Mouse (Mus musculus): ENCODE results near the gene Sec61b. TPM values are rescaled to one million over a fixed set of nuclear protein-coding genes. Genes with fewer than 3 reads are reported as not detected.

Gene Sec61b
- polyA plus RNA-seq, 1 experiment from 2014 or later: 313 TPM

GRCm38 (mm10) chr4:47474730-47475643 is 529 bp downstream of the Sec61b start:
- ATAC-seq: no peak; the same call in 1 of the 2 replicates
- WGBS: 13% methylated on average over 31 of the region's 31 CpGs
- no peak for DNase-seq (ENCODE audit: low spot score)
- Histone ChIP-seq H3K4me3 (ENCODE audit: low read depth, low read length) (peak overlapping the region; percentile 68), H3K4me2 (ENCODE audit: low read length) (peak overlapping the region; percentile 54), H3K27ac (ENCODE audit: low read depth, low read length) (peak overlapping the region; percentile 97), H3K9ac (ENCODE audit: low read length) (peak overlapping the region; percentile 83), H3K27me3 (replicated peaks; ENCODE audit: control insufficient read depth, insufficient read depth, low read length) (no peaks in the 10 kb centered on the region), H3K36me3 (ENCODE audit: control insufficient read depth, insufficient read depth, low read length) (peaks cover 58% of the 10 kb centered on the region), H3K4me1 (ENCODE audit: control insufficient read depth, insufficient read depth, low read length) (peaks cover 14% of the 10 kb centered on the region), H3K9me3 (replicated peaks; ENCODE audit: control insufficient read depth, low read length) (no peaks in the 10 kb centered on the region)

DNA sequence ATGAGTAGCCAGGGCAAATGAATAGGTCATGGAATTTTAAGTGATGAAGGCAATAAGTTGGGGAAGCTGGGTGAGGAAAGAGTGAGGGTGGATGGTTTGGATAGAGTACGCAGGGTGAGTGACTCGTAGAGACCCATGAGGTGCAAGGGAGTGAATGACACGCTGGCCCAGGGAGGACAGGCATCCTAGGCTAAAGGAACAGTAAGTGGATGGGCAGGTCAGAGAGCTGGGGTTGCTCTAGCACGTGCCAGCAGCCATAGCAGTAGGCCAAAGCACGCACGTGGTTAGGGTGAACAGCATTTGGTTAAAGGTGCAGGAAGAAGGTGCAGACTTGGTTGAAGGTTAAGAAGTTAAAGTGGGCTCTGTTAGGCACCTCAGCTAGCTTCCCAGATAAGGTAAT is 3.1 kb downstream of the Sec61b start:
- Histone ChIP-seq H3K4me1 (ENCODE audit: control insufficient read depth, insufficient read depth, low read length) (peaks cover 14% of the 10 kb centered on the region), H3K9ac (ENCODE audit: low read length) (no peak overlapping the region), H3K27me3 (replicated peaks; ENCODE audit: control insufficient read depth, insufficient read depth, low read length) (no peaks in the 10 kb centered on the region), H3K27ac (ENCODE audit: low read depth, low read length) (no peak overlapping the region), H3K9me3 (replicated peaks; ENCODE audit: control insufficient read depth, low read length) (no peaks in the 10 kb centered on the region), H3K4me3 (ENCODE audit: low read depth, low read length) (no peak overlapping the region), H3K36me3 (ENCODE audit: control insufficient read depth, insufficient read depth, low read length) (peaks cover 59% of the 10 kb centered on the region), H3K4me2 (ENCODE audit: low read length) (no peak overlapping the region)
- ATAC-seq (no peak), DNase-seq (ENCODE audit: low spot score) (no peak)
- 95% methylated on average over 6 of the region's 6 CpGs for WGBS

GRCm38 (mm10) chr4:47480095-47480494 is 5.6 kb downstream of the Sec61b start:
- no peaks in the 10 kb centered on the region for H3K27me3 ChIP-seq (replicated peaks; ENCODE audit: control insufficient read depth, insufficient read depth, low read length)
- peaks cover 73% of the 10 kb centered on the region for H3K36me3 ChIP-seq (ENCODE audit: control insufficient read depth, insufficient read depth, low read length)
- H3K9me3 ChIP-seq (replicated peaks; ENCODE audit: control insufficient read depth, low read length): no peaks in the 10 kb centered on the region
- no peak overlapping the region for H3K4me3 ChIP-seq (ENCODE audit: low read depth, low read length)
- no peak overlapping the region for H3K27ac ChIP-seq (ENCODE audit: low read depth, low read length)
- no peak for DNase-seq (ENCODE audit: low spot score)
- H3K9ac ChIP-seq (ENCODE audit: low read length): no peak overlapping the region
- WGBS: 95% methylated on average over 13 of the region's 13 CpGs
- ATAC-seq: no peak
- H3K4me2 ChIP-seq (ENCODE audit: low read length): no peak overlapping the region
- H3K4me1 ChIP-seq (ENCODE audit: control insufficient read depth, insufficient read depth, low read length): peaks cover 6% of the 10 kb centered on the region

GRCm38 (mm10) chr4:47480576-47480975 is 6.1 kb downstream of the Sec61b start:
- H3K9me3 ChIP-seq (replicated peaks; ENCODE audit: control insufficient read depth, low read length): no peaks in the 10 kb centered on the region
- ATAC-seq (no peak), DNase-seq (ENCODE audit: low spot score) (no peak)
- H3K9ac ChIP-seq (ENCODE audit: low read length): no peak overlapping the region
- no peak overlapping the region for H3K4me3 ChIP-seq (ENCODE audit: low read depth, low read length)
- peaks cover under 1% of the 10 kb centered on the region; the same call in 1 of the 2 replicates for H3K4me1 ChIP-seq (ENCODE audit: control insufficient read depth, insufficient read depth, low read length)
- H3K4me2 ChIP-seq (ENCODE audit: low read length): no peak overlapping the region
- WGBS: 95% methylated on average over 9 of the region's 9 CpGs
- peaks cover 73% of the 10 kb centered on the region for H3K36me3 ChIP-seq (ENCODE audit: control insufficient read depth, insufficient read depth, low read length)
- no peak overlapping the region for H3K27ac ChIP-seq (ENCODE audit: low read depth, low read length)
- H3K27me3 ChIP-seq (replicated peaks; ENCODE audit: control insufficient read depth, insufficient read depth, low read length): no peaks in the 10 kb centered on the region

GRCm38 (mm10) chr4:47491243-47491642 is 16.8 kb downstream of the Sec61b start:
- ATAC-seq (no peak), DNase-seq (ENCODE audit: low spot score) (no peak)
- Histone ChIP-seq H3K4me1 (ENCODE audit: control insufficient read depth, insufficient read depth, low read length) (no peaks in the 10 kb centered on the region), H3K27me3 (replicated peaks; ENCODE audit: control insufficient read depth, insufficient read depth, low read length) (no peaks in the 10 kb centered on the region), H3K9ac (ENCODE audit: low read length) (no peak overlapping the region), H3K36me3 (ENCODE audit: control insufficient read depth, insufficient read depth, low read length) (no peaks in the 10 kb centered on the region), H3K4me2 (ENCODE audit: low read length) (no peak overlapping the region), H3K27ac (ENCODE audit: low read depth, low read length) (no peak overlapping the region), H3K4me3 (ENCODE audit: low read depth, low read length) (no peak overlapping the region), H3K9me3 (replicated peaks; ENCODE audit: control insufficient read depth, low read length) (no peaks in the 10 kb centered on the region)
- WGBS: 88% methylated on average over 6 of the region's 6 CpGs

GRCm38 (mm10) chr4:47492311-47493086 is 18.0 kb downstream of the Sec61b start:
- Histone ChIP-seq H3K27ac (ENCODE audit: low read depth, low read length) (peak overlapping the region; percentile 33), H3K36me3 (ENCODE audit: control insufficient read depth, insufficient read depth, low read length) (no peaks in the 10 kb centered on the region), H3K9me3 (replicated peaks; ENCODE audit: control insufficient read depth, low read length) (no peaks in the 10 kb centered on the region), H3K27me3 (replicated peaks; ENCODE audit: control insufficient read depth, insufficient read depth, low read length) (no peaks in the 10 kb centered on the region), H3K4me1 (ENCODE audit: control insufficient read depth, insufficient read depth, low read length) (no peaks in the 10 kb centered on the region), H3K4me3 (ENCODE audit: low read depth, low read length) (no peak overlapping the region), H3K9ac (ENCODE audit: low read length) (no peak overlapping the region), H3K4me2 (ENCODE audit: low read length) (no peak overlapping the region)
- 56% methylated on average over 12 of the region's 12 CpGs for WGBS
- ATAC-seq (peak; percentile 54; the same call in 1 of the 2 replicates), DNase-seq (ENCODE audit: low spot score) (peak; percentile 32)

DNA sequence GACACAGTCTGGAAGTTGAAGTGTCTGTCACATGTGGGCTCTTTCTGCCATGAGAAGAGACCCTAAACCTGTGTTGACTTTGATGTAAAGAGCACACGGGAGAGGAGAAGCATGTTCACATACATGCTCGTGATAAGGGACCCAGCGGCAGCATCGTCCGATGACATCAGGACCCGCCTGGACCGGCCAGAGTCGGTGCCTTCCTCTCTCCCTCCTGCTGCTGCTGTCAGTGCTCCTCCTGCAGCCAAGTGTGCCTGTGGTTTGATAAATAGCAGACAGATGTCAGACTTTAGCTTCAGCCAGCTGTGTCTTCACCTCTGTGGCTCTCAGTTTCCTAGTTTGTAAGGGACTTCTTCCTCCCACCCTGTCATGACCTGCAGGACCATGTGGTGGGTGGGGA is 19.0 kb downstream of the Sec61b start:
- ATAC-seq (no peak), DNase-seq (ENCODE audit: low spot score) (no peak)
- no peak overlapping the region for H3K4me2 ChIP-seq (ENCODE audit: low read length)
- H3K27ac ChIP-seq (ENCODE audit: low read depth, low read length): no peak overlapping the region
- H3K9me3 ChIP-seq (replicated peaks; ENCODE audit: control insufficient read depth, low read length): no peaks in the 10 kb centered on the region
- 89% methylated on average over 8 of the region's 8 CpGs for WGBS
- no peaks in the 10 kb centered on the region for H3K4me1 ChIP-seq (ENCODE audit: control insufficient read depth, insufficient read depth, low read length)
- H3K4me3 ChIP-seq (ENCODE audit: low read depth, low read length): no peak overlapping the region
- H3K27me3 ChIP-seq (replicated peaks; ENCODE audit: control insufficient read depth, insufficient read depth, low read length): no peaks in the 10 kb centered on the region
- no peak overlapping the region for H3K9ac ChIP-seq (ENCODE audit: low read length)
- H3K36me3 ChIP-seq (ENCODE audit: control insufficient read depth, insufficient read depth, low read length): no peaks in the 10 kb centered on the region

- WGBS: 92% methylated on average over 1 of the region's 1 CpGs
- Histone ChIP-seq H3K27me3 (replicated peaks; ENCODE audit: control insufficient read depth, insufficient read depth, low read length) (no peaks in the 10 kb centered on the region), H3K4me2 (ENCODE audit: low read length) (no peak overlapping the region), H3K36me3 (ENCODE audit: control insufficient read depth, insufficient read depth, low read length) (no peaks in the 10 kb centered on the region), H3K27ac (ENCODE audit: low read depth, low read length) (no peak overlapping the region), H3K9me3 (replicated peaks; ENCODE audit: control insufficient read depth, low read length) (no peaks in the 10 kb centered on the region), H3K4me1 (ENCODE audit: control insufficient read depth, insufficient read depth, low read length) (no peaks in the 10 kb centered on the region), H3K9ac (ENCODE audit: low read length) (no peak overlapping the region), H3K4me3 (ENCODE audit: low read depth, low read length) (no peak overlapping the region)
- no peak for DNase-seq (ENCODE audit: low spot score)
- ATAC-seq: no peak
Measured at GRCm38 (mm10) chr4:47494137-47494536, 19.7 kb downstream of the Sec61b start.

Measured in forebrain, embryonic 14.5 days (tissue).